Mouse (Mus musculus) limb, embryonic 14.5 days (tissue): ENCODE results near the gene Rasgef1c. TPM values are rescaled to one million over a fixed set of nuclear protein-coding genes. Genes with fewer than 3 reads are reported as not detected.

Experiments used
- ATAC-seq: fragments of 200-750 bp; cut with Nextera tagmentation; 2 replicates; pipeline ENCODE4 v1.8.0; 2017; ENCODE audit warnings: low read depth, moderate number of reproducible peaks, moderate TSS enrichment; ENCODE audit not compliant: low FRiP score
- DNase-seq: peaks from one replicate; pipeline ENCODE4 v3.0.0-alpha.2; 2015; ENCODE audit warnings: low spot score
- H3K27ac ChIP-seq: fragments of 300-500 bp; sonication (generic); replicated peaks from 2 replicates; pipeline ENCODE4 v1.5.1; 2014; ENCODE audit warnings: low read depth, mild to moderate bottlenecking, low read length, moderate library complexity, mixed read lengths
- H3K27me3 ChIP-seq: fragments of 300-500 bp; sonication (generic); 2 replicates; pipeline ENCODE4 v1.6.1; 2014; ENCODE audit warnings: low read length, mixed read lengths; ENCODE audit not compliant: control insufficient read depth, insufficient read depth
- H3K36me3 ChIP-seq: fragments of 300-500 bp; sonication (generic); 2 replicates; pipeline ENCODE4 v1.6.1; 2014; ENCODE audit warnings: mild to moderate bottlenecking, low read length, moderate library complexity, mixed read lengths; ENCODE audit not compliant: control insufficient read depth, insufficient read depth
- H3K4me1 ChIP-seq: fragments of 300-500 bp; sonication (generic); 2 replicates; pipeline ENCODE4 v1.6.1; 2014; ENCODE audit warnings: antibody characterized with exemption, low read length, mixed read lengths; ENCODE audit not compliant: control insufficient read depth, insufficient read depth
- H3K4me2 ChIP-seq: fragments of 300-500 bp; sonication (generic); replicated peaks from 2 replicates; pipeline ENCODE4 v1.6.1; 2014; ENCODE audit warnings: low read depth, mild to moderate bottlenecking, low read length, moderate library complexity; ENCODE audit not compliant: severe bottlenecking
- H3K4me3 ChIP-seq: fragments of 300-500 bp; sonication (generic); replicated peaks from 2 replicates; pipeline ENCODE4 v1.5.1; 2014; ENCODE audit warnings: low read length
- H3K9ac ChIP-seq: fragments of 300-500 bp; sonication (generic); 2 replicates; pipeline ENCODE4 v1.6.1; 2014; ENCODE audit warnings: mild to moderate bottlenecking, low read depth, low read length, moderate library complexity; ENCODE audit not compliant: severe bottlenecking
- H3K9me3 ChIP-seq: fragments of 300-500 bp; sonication (generic); 2 replicates; pipeline ENCODE4 v1.6.1; 2016; ENCODE audit warnings: low read length; ENCODE audit not compliant: control insufficient read depth
- POLR2A ChIP-seq: fragments of 200-500 bp; IDR thresholded peaks from 2 replicates; pipeline ENCODE4 v1.8.0; 2012; ENCODE audit warnings: inconsistent platforms, mild to moderate bottlenecking, moderate library complexity, borderline replicate concordance; ENCODE audit not compliant: insufficient read depth, insufficient read length; ENCODE audit errors: extremely low read depth
- WGBS: fragments of 180-500 bp; shearing (Covaris S2); extraction: QIAGEN DNeasy Blood & Tissue Kit; methylation state at CpG from one replicate; pipeline ENCODE4 v1.1.7; 2014; 5-methylcytosine and 5-hydroxymethylcytosine counted together
- polyA plus RNA-seq, 2 experiments: library from polyadenylated mRNA; depleted of rRNA in 1 of 2; stranded (reverse) in 1 of 2; unstranded in 1 of 2; fragments of >200 nt; fragmentation: Nextera tagmentation in 1 of 2; extraction: Ambion mirVana in 1 of 2; gene quantifications; 2 replicates each; pipeline versions ENCODE4 v1.2.1 to v1.2.3; 2012 to 2014

Rasgef1c gene
- polyA plus RNA-seq, 2 experiments, result 0.34 to 0.43 TPM

GRCm38 (mm10) chr11:49981321-49981963 lies 79.8 kb downstream of the Rasgef1c start:
- H3K4me2 ChIP-seq, result no peak overlapping the region
- ATAC-seq (no peak), DNase-seq (no peak)
- no peaks in the 10 kb centered on the region for H3K27me3 ChIP-seq
- H3K9ac ChIP-seq, result no peak overlapping the region
- 76% methylated on average over 7 of the region's 7 CpGs for WGBS
- H3K27ac ChIP-seq, result no peak overlapping the region
- H3K4me1 ChIP-seq, result no peaks in the 10 kb centered on the region
- no peaks in the 10 kb centered on the region for H3K36me3 ChIP-seq
- TF ChIP-seq POLR2A, result no peak
- H3K9me3 ChIP-seq, result no peaks in the 10 kb centered on the region
- no peak overlapping the region for H3K4me3 ChIP-seq

- no peaks in the 10 kb centered on the region for H3K9me3 ChIP-seq
- no peak overlapping the region for H3K4me2 ChIP-seq
- no peak overlapping the region for H3K4me3 ChIP-seq
- 76% methylated on average over 4 of the region's 4 CpGs for WGBS
- no peaks in the 10 kb centered on the region for H3K27me3 ChIP-seq
- DNase-seq (no peak), ATAC-seq (no peak)
- H3K9ac ChIP-seq, result no peak overlapping the region
- no peak overlapping the region for H3K27ac ChIP-seq
- H3K36me3 ChIP-seq, result no peaks in the 10 kb centered on the region
- H3K4me1 ChIP-seq, result no peaks in the 10 kb centered on the region
- no peak for TF ChIP-seq POLR2A
Observed at GRCm38 (mm10) chr11:49982094-49982493, 80.5 kb downstream of the Rasgef1c start.

GRCm38 (mm10) chr11:49982881-49983280 lies 81.2 kb downstream of the Rasgef1c start:
- Histone ChIP-seq H3K27ac (no peak overlapping the region), H3K36me3 (no peaks in the 10 kb centered on the region), H3K9ac (no peak overlapping the region), H3K4me2 (no peak overlapping the region), H3K4me3 (no peak overlapping the region), H3K9me3 (no peaks in the 10 kb centered on the region), H3K27me3 (no peaks in the 10 kb centered on the region), H3K4me1 (no peaks in the 10 kb centered on the region)
- DNase-seq, result no peak
- no peak for TF ChIP-seq POLR2A
- no peak for ATAC-seq
- WGBS, result 50% methylated on average over 4 of the region's 4 CpGs

- Histone ChIP-seq H3K4me1 (no peaks in the 10 kb centered on the region), H3K36me3 (no peaks in the 10 kb centered on the region), H3K4me3 (no peak overlapping the region), H3K27me3 (no peaks in the 10 kb centered on the region), H3K4me2 (no peak overlapping the region), H3K9me3 (no peaks in the 10 kb centered on the region), H3K9ac (no peak overlapping the region), H3K27ac (no peak overlapping the region)
- no peak for DNase-seq
- no peak for ATAC-seq
- WGBS, result 71% methylated on average over 4 of the region's 4 CpGs
- TF ChIP-seq POLR2A, result no peak
Observed at GRCm38 (mm10) chr11:49983875-49984552, 82.4 kb downstream of the Rasgef1c start.

- Histone ChIP-seq H3K27me3 (no peaks in the 10 kb centered on the region), H3K4me3 (no peak overlapping the region), H3K9me3 (no peaks in the 10 kb centered on the region), H3K27ac (no peak overlapping the region), H3K36me3 (no peaks in the 10 kb centered on the region), H3K4me2 (no peak overlapping the region), H3K9ac (no peak overlapping the region), H3K4me1 (no peaks in the 10 kb centered on the region)
- ATAC-seq, result no peak
- 91% methylated on average over 4 of the region's 4 CpGs for whole genome bisulfite sequencing
- no peak for TF ChIP-seq POLR2A
- DNase-seq, result no peak
Observed at GRCm38 (mm10) chr11:49985009-49985408, 83.4 kb downstream of the Rasgef1c start.
